Mouse (Mus musculus) hindbrain, embryonic 12.5 days (tissue): ENCODE data around the gene Atp6v0d1. TPM values are rescaled to one million over a fixed set of nuclear protein-coding genes. Genes with fewer than 3 reads are reported as not detected.

Experiments used
- ATAC-seq: fragments of 200-750 bp; cut with Nextera tagmentation; 2 replicates; pipeline ENCODE4 v1.8.0; 2017; ENCODE audit warnings: moderate TSS enrichment; ENCODE audit not compliant: low FRiP score
- H3K27ac ChIP-seq: fragments of 300-500 bp; sonication (generic); 2 replicates; pipeline ENCODE4 v1.5.1; 2016; ENCODE audit warnings: mild to moderate bottlenecking
- H3K27me3 ChIP-seq: fragments of 300-500 bp; sonication (generic); 2 replicates; pipeline ENCODE4 v1.6.1; 2016; ENCODE audit warnings: mild to moderate bottlenecking
- H3K36me3 ChIP-seq: fragments of 300-500 bp; sonication (generic); 2 replicates; pipeline ENCODE4 v1.6.1; 2016; ENCODE audit warnings: mild to moderate bottlenecking
- H3K4me1 ChIP-seq: fragments of 300-500 bp; sonication (generic); 2 replicates; pipeline ENCODE4 v1.6.1; 2016
- H3K4me2 ChIP-seq: fragments of 300-500 bp; sonication (generic); replicated peaks from 2 replicates; pipeline ENCODE4 v1.6.1; 2016; ENCODE audit warnings: mild to moderate bottlenecking
- H3K4me3 ChIP-seq: fragments of 300-500 bp; sonication (generic); 2 replicates; pipeline ENCODE4 v1.5.1; 2016; ENCODE audit warnings: mild to moderate bottlenecking
- H3K9ac ChIP-seq: fragments of 300-500 bp; sonication (generic); 2 replicates; pipeline ENCODE4 v1.6.1; 2016; ENCODE audit warnings: mild to moderate bottlenecking, moderate library complexity
- H3K9me3 ChIP-seq: fragments of 300-500 bp; sonication (generic); replicated peaks from 2 replicates; pipeline ENCODE4 v1.6.1; 2016; ENCODE audit warnings: mild to moderate bottlenecking
- WGBS: fragments of 180-500 bp; shearing (Covaris S2); methylation state at CpG from one replicate; pipeline ENCODE4 v1.1.7; 2016; 5-methylcytosine and 5-hydroxymethylcytosine counted together
- polyA plus RNA-seq: library from polyadenylated mRNA; unstranded; fragments of >200 nt; fragmentation: Nextera tagmentation; extraction: Ambion mirVana; gene quantifications from 2 replicates; pipeline ENCODE4 v1.2.1, GENCODE M21; 2016

The Atp6v0d1 gene
- polyA plus RNA-seq, 1 experiment from 2014 or later, result 127 TPM

GRCm38 (mm10) chr8:105531774-105532173 is 34.1 kb downstream of the Atp6v0d1 start:
- no peaks in the 10 kb centered on the region for H3K27me3 ChIP-seq
- ATAC-seq, result no peak
- H3K36me3 ChIP-seq, result peaks cover 47% of the 10 kb centered on the region
- H3K4me1 ChIP-seq, result peaks cover 13% of the 10 kb centered on the region
- no peak overlapping the region for H3K4me2 ChIP-seq
- no peak overlapping the region for H3K4me3 ChIP-seq
- no peak overlapping the region for H3K27ac ChIP-seq
- 59% methylated on average over 2 of the region's 2 CpGs for WGBS
- no peaks in the 10 kb centered on the region for H3K9me3 ChIP-seq
- H3K9ac ChIP-seq, result no peak overlapping the region

- Histone ChIP-seq H3K27me3 (no peaks in the 10 kb centered on the region), H3K36me3 (peaks cover 47% of the 10 kb centered on the region), H3K27ac (no peak overlapping the region), H3K4me1 (peaks cover 13% of the 10 kb centered on the region), H3K9ac (no peak overlapping the region), H3K4me2 (no peak overlapping the region), H3K4me3 (no peak overlapping the region), H3K9me3 (no peaks in the 10 kb centered on the region)
- no peak for ATAC-seq
- 87% methylated on average over 3 of the region's 3 CpGs for WGBS
Observed at GRCm38 (mm10) chr8:105529271-105529670, 36.6 kb downstream of the Atp6v0d1 start.

- 97% methylated on average over 1 of the region's 1 CpGs for WGBS
- Histone ChIP-seq H3K27ac (no peak overlapping the region), H3K9me3 (no peaks in the 10 kb centered on the region), H3K4me2 (no peak overlapping the region), H3K36me3 (peaks cover 57% of the 10 kb centered on the region), H3K4me1 (peaks cover 6% of the 10 kb centered on the region), H3K4me3 (no peak overlapping the region), H3K9ac (no peak overlapping the region), H3K27me3 (no peaks in the 10 kb centered on the region)
- no peak for ATAC-seq
Observed at GRCm38 (mm10) chr8:105528206-105528605, 37.6 kb downstream of the Atp6v0d1 start.

- H3K9ac ChIP-seq, result no peak overlapping the region
- no peak overlapping the region for H3K4me2 ChIP-seq
- no peaks in the 10 kb centered on the region for H3K27me3 ChIP-seq
- 84% methylated on average over 2 of the region's 2 CpGs for WGBS
- H3K4me1 ChIP-seq, result peaks cover 5% of the 10 kb centered on the region; the same call in 1 of the 2 replicates
- no peaks in the 10 kb centered on the region for H3K9me3 ChIP-seq
- no peak overlapping the region for H3K4me3 ChIP-seq
- ATAC-seq, result 0 out of 2 replicates have a peak, but pooled peaks have one; percentile 38
- no peak overlapping the region for H3K27ac ChIP-seq
- H3K36me3 ChIP-seq, result peaks cover 67% of the 10 kb centered on the region
Observed at GRCm38 (mm10) chr8:105527110-105527509, 38.7 kb downstream of the Atp6v0d1 start.

- Histone ChIP-seq H3K36me3 (peaks cover 43% of the 10 kb centered on the region), H3K27ac (peak overlapping the region; percentile 46; the same call in 1 of the 2 replicates), H3K9me3 (no peaks in the 10 kb centered on the region), H3K27me3 (peaks cover 3% of the 10 kb centered on the region), H3K4me2 (no peak overlapping the region), H3K9ac (no peak overlapping the region), H3K4me1 (peaks cover 39% of the 10 kb centered on the region), H3K4me3 (no peak overlapping the region)
- 78% methylated on average over 9 of the region's 9 CpGs for WGBS
- no peak for ATAC-seq
Observed at GRCm38 (mm10) chr8:105522890-105523289, 43.0 kb downstream of the Atp6v0d1 start.

- Histone ChIP-seq H3K27me3 (peaks cover 10% of the 10 kb centered on the region), H3K36me3 (peaks cover 39% of the 10 kb centered on the region), H3K27ac (peak overlapping the region; percentile 83; the same call in 1 of the 2 replicates), H3K4me2 (no peak overlapping the region), H3K9me3 (no peaks in the 10 kb centered on the region), H3K4me3 (no peak overlapping the region), H3K9ac (no peak overlapping the region), H3K4me1 (peaks cover 45% of the 10 kb centered on the region)
- no peak for ATAC-seq
- WGBS, result 84% methylated on average over 21 of the region's 21 CpGs
Observed at GRCm38 (mm10) chr8:105521995-105522769, 43.7 kb downstream of the Atp6v0d1 start.

- peaks cover 37% of the 10 kb centered on the region for H3K36me3 ChIP-seq
- H3K4me2 ChIP-seq, result peak overlapping the region; percentile 96
- H3K9me3 ChIP-seq, result no peaks in the 10 kb centered on the region
- H3K4me1 ChIP-seq, result peaks cover 52% of the 10 kb centered on the region
- peak overlapping the region; percentile 83 for H3K27ac ChIP-seq
- WGBS, result 2% methylated on average over 3 of the region's 3 CpGs
- H3K27me3 ChIP-seq, result peaks cover 11% of the 10 kb centered on the region
- H3K4me3 ChIP-seq, result 0 out of 2 replicates have a peak overlapping the region, but pooled peaks have one; percentile 6
- peak overlapping the region; percentile 47 for H3K9ac ChIP-seq
- peak; percentile 33; the same call in 1 of the 2 replicates for ATAC-seq
Observed at GRCm38 (mm10) chr8:105521061-105521460, 44.8 kb downstream of the Atp6v0d1 start.

- Histone ChIP-seq H3K27me3 (peaks cover 11% of the 10 kb centered on the region), H3K4me3 (peak overlapping the region; percentile 66; the same call in 1 of the 2 replicates), H3K36me3 (peaks cover 37% of the 10 kb centered on the region), H3K9me3 (no peaks in the 10 kb centered on the region), H3K4me1 (peaks cover 56% of the 10 kb centered on the region), H3K9ac (peak overlapping the region; percentile 47), H3K4me2 (peak overlapping the region; percentile 96), H3K27ac (peak overlapping the region; percentile 83)
- WGBS, result 19% methylated on average over 5 of the region's 5 CpGs
- no peak for ATAC-seq
Observed at GRCm38 (mm10) chr8:105520521-105520920, 45.3 kb downstream of the Atp6v0d1 start.

- H3K4me3 ChIP-seq, result peak overlapping the region; percentile 66
- peaks cover 56% of the 10 kb centered on the region for H3K4me1 ChIP-seq
- 2% methylated on average over 2 of the region's 2 CpGs for WGBS
- peak overlapping the region; percentile 96 for H3K4me2 ChIP-seq
- peaks cover 20% of the 10 kb centered on the region for H3K27me3 ChIP-seq
- H3K36me3 ChIP-seq, result peaks cover 28% of the 10 kb centered on the region
- no peaks in the 10 kb centered on the region for H3K9me3 ChIP-seq
- ATAC-seq, result no peak
- H3K9ac ChIP-seq, result peak overlapping the region; percentile 87
- H3K27ac ChIP-seq, result peak overlapping the region; percentile 83
Observed at GRCm38 (mm10) chr8:105519591-105519990, 46.3 kb downstream of the Atp6v0d1 start.

GRCm38 (mm10) chr8:105518436-105519313 is 47.2 kb downstream of the Atp6v0d1 start, which contains the start of gene Hsd11b2:
TSS of gene Hsd11b2 (plus strand) at chr8:105518755.
- peak within 1 kb of the TSS; percentile 83 for H3K27ac ChIP-seq
- WGBS, result under 1% methylated on average over 66 of the region's 68 CpGs
- peak within 1 kb of the TSS; percentile 96 for H3K4me2 ChIP-seq
- H3K4me1 ChIP-seq, result peaks cover 56% of the 10 kb centered on the region
- peaks cover 19% of the 10 kb centered on the region for H3K36me3 ChIP-seq
- H3K9ac ChIP-seq, result peak within 1 kb of the TSS; percentile 87
- H3K9me3 ChIP-seq, result no peaks in the 10 kb centered on the region
- H3K4me3 ChIP-seq, result peak within 1 kb of the TSS; percentile 66
- peaks cover 20% of the 10 kb centered on the region for H3K27me3 ChIP-seq
- peak; percentile 65 for ATAC-seq

- 45% methylated on average over 8 of the region's 8 CpGs for WGBS
- no peak overlapping the region for H3K4me2 ChIP-seq
- no peak for ATAC-seq
- no peak overlapping the region for H3K4me3 ChIP-seq
- no peak overlapping the region for H3K9ac ChIP-seq
- no peak overlapping the region for H3K27ac ChIP-seq
- H3K9me3 ChIP-seq, result no peaks in the 10 kb centered on the region
- peaks cover 56% of the 10 kb centered on the region for H3K4me1 ChIP-seq
- H3K27me3 ChIP-seq, result peaks cover 20% of the 10 kb centered on the region
- peaks cover 6% of the 10 kb centered on the region; the same call in 1 of the 2 replicates for H3K36me3 ChIP-seq
Observed at GRCm38 (mm10) chr8:105517346-105517745, 48.5 kb downstream of the Atp6v0d1 start.
